Mouse (Mus musculus): ENCODE results near the gene Pdcd1lg2.

DNA sequence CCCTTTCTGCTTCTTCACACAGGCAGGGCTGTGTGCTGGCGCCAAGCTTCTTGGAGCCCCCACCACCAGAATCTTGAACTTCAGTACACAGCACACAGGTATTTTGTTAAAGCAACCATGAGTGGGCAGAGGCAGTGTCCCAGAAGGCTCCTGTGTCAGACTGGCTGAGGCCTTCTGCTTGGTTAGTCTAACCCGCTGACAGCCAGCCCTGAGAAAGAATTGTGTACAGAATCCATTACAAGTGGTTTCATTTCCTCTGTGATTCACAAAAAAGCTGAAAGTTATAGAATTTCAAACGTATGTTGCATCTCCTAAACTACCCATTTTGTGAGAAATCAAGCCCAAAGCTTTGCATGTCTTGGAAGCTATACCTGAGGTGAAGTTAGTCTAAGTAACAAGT lies 19.8 kb downstream of the Pdcd1lg2 start:
- TF ChIP-seq CTCF (conservative IDR thresholded peaks at IDR 0.05; ENCODE audit: low read length) (no peak), NANOG (IDR thresholded peaks at IDR 0.05; ENCODE audit: borderline replicate concordance, low read length) (no peak), POU5F1 (IDR thresholded peaks at IDR 0.05; ENCODE audit: borderline replicate concordance, low read length) (no peak)
